Mouse (Mus musculus) heart, postnatal 0 days (tissue): Measurements from ENCODE around the gene Nup153.

Experiments
- CTCF ChIP-seq: IDR thresholded peaks from 2 replicates; pipeline ENCODE4 v1.5.1; 2016; ENCODE audit warnings: antibody characterized with exemption, control low read depth, low read depth
- EP300 ChIP-seq: IDR thresholded peaks from 2 replicates; pipeline ENCODE4 v1.6.1; 2016; ENCODE audit warnings: antibody characterized with exemption, low read depth

DNA sequence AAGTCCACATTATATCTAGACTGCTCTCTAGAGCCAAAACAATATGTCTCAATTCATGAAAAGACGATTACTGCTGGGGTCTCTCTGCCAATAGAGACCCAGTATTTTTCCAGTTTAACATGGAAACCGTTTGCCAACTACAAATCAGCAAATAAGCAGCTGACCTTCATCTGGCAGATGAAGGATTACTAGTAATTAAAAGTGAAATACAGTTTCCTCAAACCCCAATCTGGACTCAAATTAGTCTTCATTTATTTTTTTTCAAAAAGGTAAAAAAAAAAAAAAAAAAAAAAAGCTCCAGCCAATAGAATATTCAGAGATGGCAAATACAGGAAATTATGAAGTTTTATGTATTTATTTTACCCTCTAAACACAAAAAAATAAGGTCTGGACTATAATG, 2.3 kb upstream of the Nup153 start:
- TF ChIP-seq CTCF (no peak), EP300 (no peak)
